Mouse (Mus musculus): Measurements from ENCODE around the gene Rora. TPM values are rescaled to one million over a fixed set of nuclear protein-coding genes. Genes with fewer than 3 reads are reported as not detected.
A peak's percentile ranks its signal among the peaks of the same experiment; 100 is the strongest.

Rora gene
- polyA plus RNA-seq, 1 experiment from 2014 or later = 12.3 TPM

DNA sequence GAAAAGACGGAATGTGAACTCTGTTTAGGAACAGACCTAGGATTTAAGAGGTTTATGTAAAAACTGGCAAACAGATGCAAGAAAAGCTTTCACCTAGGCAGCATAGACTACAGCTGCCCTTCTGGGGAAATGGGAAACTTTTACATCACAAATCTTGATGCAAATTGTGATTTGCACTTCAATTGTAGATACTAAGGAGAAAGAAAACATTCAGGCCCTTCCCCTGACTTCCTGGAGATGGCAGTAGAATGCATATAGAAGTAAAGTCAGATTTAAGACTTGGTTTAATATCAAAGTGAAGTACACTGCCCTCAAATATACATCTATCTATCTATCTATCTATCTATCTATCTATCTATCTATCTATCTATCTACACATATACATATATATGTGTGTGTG, 765.9 kb downstream of the Rora start:
- peaks cover 45% of the 10 kb centered on the region for H3K36me3 ChIP-seq (ENCODE audit: control insufficient read depth, insufficient read depth, low read length)
- H3K4me3 ChIP-seq (ENCODE audit: low read depth, low read length) = no peak overlapping the region
- H3K4me2 ChIP-seq (ENCODE audit: low read depth, low read length) = no peak overlapping the region
- no peaks in the 10 kb centered on the region for H3K9me3 ChIP-seq (ENCODE audit: control insufficient read depth, low read length)
- H3K27ac ChIP-seq (replicated peaks; ENCODE audit: low read depth, low read length) = no peak overlapping the region
- ATAC-seq (ENCODE audit: low read depth) (no peak), DNase-seq (ENCODE audit: low spot score) (peak; percentile 56)
- no peaks in the 10 kb centered on the region for H3K27me3 ChIP-seq (replicated peaks; ENCODE audit: control insufficient read depth, insufficient read depth, low read length)
- WGBS = 88% methylated on average over 1 of the region's 1 CpGs
- H3K4me1 ChIP-seq (ENCODE audit: control insufficient read depth, insufficient read depth, low read length) = no peaks in the 10 kb centered on the region
- no peak overlapping the region for H3K9ac ChIP-seq (ENCODE audit: low read depth, low read length)

DNA sequence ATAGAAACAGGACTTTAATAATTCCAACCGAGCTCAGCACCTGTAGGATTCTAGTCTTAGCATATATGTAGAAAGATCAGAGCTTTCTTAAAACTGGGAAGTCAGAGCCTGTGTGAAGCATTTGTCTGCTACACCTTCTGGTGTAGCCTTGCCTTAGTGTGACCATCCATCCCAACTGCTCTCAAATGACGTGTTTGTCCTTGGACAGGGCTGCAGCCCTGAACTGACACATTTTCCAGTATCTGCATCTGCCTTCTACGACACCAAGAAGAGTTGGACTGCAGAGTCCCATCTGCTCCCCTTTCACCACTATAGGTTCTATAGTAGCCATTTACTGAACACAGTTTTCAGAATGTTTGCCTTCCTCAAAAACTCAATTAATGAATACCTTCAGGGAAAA, 776.9 kb downstream of the Rora start:
- Histone ChIP-seq H3K4me1 (ENCODE audit: control insufficient read depth, insufficient read depth, low read length) (peaks cover 24% of the 10 kb centered on the region), H3K27me3 (replicated peaks; ENCODE audit: control insufficient read depth, insufficient read depth, low read length) (no peaks in the 10 kb centered on the region), H3K27ac (replicated peaks; ENCODE audit: low read depth, low read length) (peak overlapping the region; percentile 87), H3K36me3 (ENCODE audit: control insufficient read depth, insufficient read depth, low read length) (peaks cover 51% of the 10 kb centered on the region), H3K4me3 (ENCODE audit: low read depth, low read length) (no peak overlapping the region), H3K9me3 (ENCODE audit: control insufficient read depth, low read length) (no peaks in the 10 kb centered on the region), H3K4me2 (ENCODE audit: low read depth, low read length) (no peak overlapping the region), H3K9ac (ENCODE audit: low read depth, low read length) (no peak overlapping the region)
- WGBS = 84% methylated on average over 3 of the region's 3 CpGs
- DNase-seq (ENCODE audit: low spot score) = no peak
- ATAC-seq (ENCODE audit: low read depth) = no peak

DNA sequence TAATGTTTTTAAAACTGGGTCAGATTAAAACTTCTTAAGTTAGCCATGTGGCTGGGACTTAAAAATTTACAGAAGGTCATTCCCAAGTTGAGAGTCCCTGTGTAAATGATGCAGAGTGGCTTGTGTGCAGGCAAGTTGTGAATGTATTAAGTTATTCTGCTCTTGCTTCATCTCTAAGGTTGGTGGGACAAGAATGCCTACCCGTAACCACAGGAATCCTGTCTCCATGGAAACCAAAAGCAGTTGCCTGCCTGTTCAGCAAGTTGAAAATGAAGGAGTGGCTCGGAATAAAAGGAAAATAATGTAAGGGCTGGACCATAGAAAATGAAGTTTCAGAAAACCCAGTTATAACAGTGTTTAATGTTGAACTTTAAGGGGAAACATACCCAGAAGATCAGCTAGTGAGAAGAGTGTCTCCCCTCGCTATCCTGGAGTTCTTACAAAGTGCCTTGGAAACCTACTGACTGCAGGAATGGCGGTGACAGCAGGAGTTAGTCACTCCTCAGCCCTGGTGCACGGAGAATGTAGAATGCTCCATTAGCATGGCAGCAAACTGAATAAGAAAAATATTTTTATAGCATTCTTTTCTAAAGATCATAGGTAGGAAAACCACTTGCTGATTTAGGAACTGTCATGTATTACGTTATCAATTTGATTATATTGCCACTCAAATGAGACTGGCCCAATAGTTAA, 778.4 kb downstream of the Rora start:
- peak; percentile 88 for ATAC-seq (ENCODE audit: low read depth)
- Histone ChIP-seq H3K4me2 (ENCODE audit: low read depth, low read length) (peak overlapping the region; percentile 20), H3K9me3 (ENCODE audit: control insufficient read depth, low read length) (no peaks in the 10 kb centered on the region), H3K27ac (replicated peaks; ENCODE audit: low read depth, low read length) (peak overlapping the region; percentile 87), H3K27me3 (replicated peaks; ENCODE audit: control insufficient read depth, insufficient read depth, low read length) (no peaks in the 10 kb centered on the region), H3K4me1 (ENCODE audit: control insufficient read depth, insufficient read depth, low read length) (peaks cover 24% of the 10 kb centered on the region), H3K9ac (ENCODE audit: low read depth, low read length) (no peak overlapping the region), H3K36me3 (ENCODE audit: control insufficient read depth, insufficient read depth, low read length) (peaks cover 39% of the 10 kb centered on the region), H3K4me3 (ENCODE audit: low read depth, low read length) (no peak overlapping the region)
- DNase-seq (ENCODE audit: low spot score) = peak; percentile 96
- WGBS = 22% methylated on average over 6 of the region's 6 CpGs

DNA sequence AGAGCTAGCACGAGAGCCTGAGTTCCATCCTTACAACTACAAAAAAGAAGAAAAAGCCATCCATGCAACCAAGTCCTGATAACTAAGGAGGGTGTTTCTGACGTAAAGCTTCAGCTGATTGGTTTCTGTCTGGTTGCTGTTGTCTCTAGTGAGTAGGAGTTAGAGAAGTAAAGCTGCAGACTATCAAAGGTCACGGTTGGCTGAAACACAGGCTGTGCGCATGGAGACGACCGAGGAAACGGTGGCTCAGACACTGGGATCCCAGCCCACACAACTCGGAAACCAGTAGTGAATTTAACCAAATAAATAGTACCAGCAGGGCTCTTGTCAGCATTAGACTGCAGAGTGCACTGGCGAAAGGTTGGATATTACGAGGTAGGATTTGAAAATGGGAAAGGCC, 781.6 kb downstream of the Rora start:
- no peak overlapping the region for H3K4me3 ChIP-seq (ENCODE audit: low read depth, low read length)
- no peaks in the 10 kb centered on the region for H3K27me3 ChIP-seq (replicated peaks; ENCODE audit: control insufficient read depth, insufficient read depth, low read length)
- peaks cover 12% of the 10 kb centered on the region for H3K36me3 ChIP-seq (ENCODE audit: control insufficient read depth, insufficient read depth, low read length)
- 69% methylated on average over 10 of the region's 10 CpGs for WGBS
- DNase-seq (ENCODE audit: low spot score) = no peak
- H3K4me1 ChIP-seq (ENCODE audit: control insufficient read depth, insufficient read depth, low read length) = peaks cover 31% of the 10 kb centered on the region
- no peak overlapping the region for H3K4me2 ChIP-seq (ENCODE audit: low read depth, low read length)
- ATAC-seq (ENCODE audit: low read depth) = no peak
- no peak overlapping the region for H3K9ac ChIP-seq (ENCODE audit: low read depth, low read length)
- H3K27ac ChIP-seq (replicated peaks; ENCODE audit: low read depth, low read length) = no peak overlapping the region
- H3K9me3 ChIP-seq (ENCODE audit: control insufficient read depth, low read length) = no peaks in the 10 kb centered on the region

DNA sequence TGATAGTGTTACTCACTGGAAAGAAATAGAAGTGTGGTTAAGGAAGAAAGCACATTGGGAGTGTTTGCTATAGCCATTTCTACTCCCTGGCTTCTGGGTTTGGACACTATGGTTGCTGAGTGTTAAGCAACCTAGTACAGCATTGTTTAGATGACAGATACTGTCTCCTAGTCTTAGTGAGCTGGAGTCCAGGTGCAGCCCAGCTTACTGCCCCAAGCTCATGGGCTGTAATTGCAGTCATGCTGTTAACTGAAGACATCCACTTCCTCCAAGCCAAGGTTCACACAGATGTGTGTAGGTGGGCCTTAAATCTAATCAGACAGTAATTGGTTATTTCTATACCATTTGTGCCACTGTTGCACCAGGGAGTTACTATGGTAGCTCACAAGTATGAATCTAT, 782.1 kb downstream of the Rora start:
- DNase-seq (ENCODE audit: low spot score) (no peak), ATAC-seq (ENCODE audit: low read depth) (no peak)
- Histone ChIP-seq H3K36me3 (ENCODE audit: control insufficient read depth, insufficient read depth, low read length) (peaks cover 9% of the 10 kb centered on the region), H3K27ac (replicated peaks; ENCODE audit: low read depth, low read length) (no peak overlapping the region), H3K9ac (ENCODE audit: low read depth, low read length) (no peak overlapping the region), H3K27me3 (replicated peaks; ENCODE audit: control insufficient read depth, insufficient read depth, low read length) (no peaks in the 10 kb centered on the region), H3K4me2 (ENCODE audit: low read depth, low read length) (no peak overlapping the region), H3K4me3 (ENCODE audit: low read depth, low read length) (no peak overlapping the region), H3K9me3 (ENCODE audit: control insufficient read depth, low read length) (no peaks in the 10 kb centered on the region), H3K4me1 (ENCODE audit: control insufficient read depth, insufficient read depth, low read length) (peaks cover 32% of the 10 kb centered on the region)
